Mouse (Mus musculus) liver, embryonic 14.5 days (tissue): ENCODE data around the gene Fbxo17.

Experiments
- CTCF ChIP-seq: IDR thresholded peaks from 2 replicates; pipeline ENCODE4 v1.5.1; 2016; ENCODE audit warnings: antibody characterized with exemption, low read depth, control low read depth
- EP300 ChIP-seq: IDR thresholded peaks from 2 replicates; pipeline ENCODE4 v1.6.1; 2016; ENCODE audit warnings: antibody characterized with exemption, low read depth

DNA sequence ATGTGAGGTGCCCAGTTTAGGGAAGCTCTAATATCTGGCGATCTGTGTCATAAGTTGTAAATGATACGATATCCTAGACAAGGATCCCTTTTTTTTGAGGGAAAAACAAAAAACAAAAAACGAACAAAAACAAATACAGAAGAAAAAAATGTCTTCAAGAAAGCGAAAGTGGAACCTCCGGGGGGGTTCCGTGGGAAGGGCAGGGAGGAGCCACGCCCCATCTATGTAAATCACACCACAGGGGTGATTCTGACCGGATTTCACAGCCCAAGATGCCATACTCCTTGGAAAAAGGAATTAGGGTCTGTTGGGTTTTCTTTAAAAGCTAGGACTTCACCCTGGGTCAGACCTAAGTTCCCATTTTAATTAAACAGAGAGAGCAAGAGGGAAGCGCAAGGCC is 41.6 kb upstream of the Fbxo17 start:
- TF ChIP-seq CTCF = no peak
- no peak for TF ChIP-seq EP300
